Mouse (Mus musculus) midbrain, embryonic 14.5 days (tissue): ENCODE measurements around the gene Cldn22. TPM values are rescaled to one million over a fixed set of nuclear protein-coding genes. Genes with fewer than 3 reads are reported as not detected.

Experiments used
- ATAC-seq: fragments of 200-750 bp; cut with Nextera tagmentation; 2 replicates; pipeline ENCODE4 v1.8.0; 2017; ENCODE audit warnings: moderate number of reproducible peaks, moderate library complexity; ENCODE audit not compliant: low FRiP score, low TSS enrichment
- DNase-seq: peaks from one replicate; pipeline ENCODE4 v3.0.0-alpha.2; 2015
- H3K27ac ChIP-seq: fragments of 300-500 bp; sonication (generic); replicated peaks from 2 replicates; pipeline ENCODE4 v1.5.1; 2014; ENCODE audit warnings: mild to moderate bottlenecking, low read depth, low read length, moderate library complexity
- H3K27me3 ChIP-seq: fragments of 300-500 bp; sonication (generic); 2 replicates; pipeline ENCODE4 v1.6.1; 2014; ENCODE audit warnings: low read length, control low read depth, mixed read lengths; ENCODE audit not compliant: control insufficient read depth, insufficient read depth
- H3K36me3 ChIP-seq: fragments of 300-500 bp; sonication (generic); 2 replicates; pipeline ENCODE4 v1.6.1; 2014; ENCODE audit warnings: low read length, control low read depth; ENCODE audit not compliant: control insufficient read depth, insufficient read depth
- H3K4me1 ChIP-seq: fragments of 300-500 bp; sonication (generic); 2 replicates; pipeline ENCODE4 v1.6.1; 2014; ENCODE audit warnings: mild to moderate bottlenecking, antibody characterized with exemption, low read length, control low read depth; ENCODE audit not compliant: control insufficient read depth, insufficient read depth
- H3K4me2 ChIP-seq: fragments of 300-500 bp; sonication (generic); 2 replicates; pipeline ENCODE4 v1.6.1; 2014; ENCODE audit warnings: mild to moderate bottlenecking, low read length, moderate library complexity
- H3K4me3 ChIP-seq: fragments of 300-500 bp; sonication (generic); replicated peaks from 2 replicates; pipeline ENCODE4 v1.5.1; 2014; ENCODE audit warnings: low read depth, low read length
- H3K9ac ChIP-seq: fragments of 300-500 bp; sonication (generic); replicated peaks from 2 replicates; pipeline ENCODE4 v1.6.1; 2014; ENCODE audit warnings: mild to moderate bottlenecking, low read length, moderate library complexity
- H3K9me3 ChIP-seq: fragments of 300-500 bp; sonication (generic); 2 replicates; pipeline ENCODE4 v1.6.1; 2016; ENCODE audit warnings: low read length, control low read depth, mixed read lengths; ENCODE audit not compliant: control insufficient read depth
- WGBS: fragments of 180-500 bp; shearing (Covaris S2); extraction: QIAGEN DNeasy Blood & Tissue Kit; methylation state at CpG from one replicate; pipeline ENCODE4 v1.1.7; 2014; 5-methylcytosine and 5-hydroxymethylcytosine counted together
- polyA plus RNA-seq: library from polyadenylated mRNA; unstranded; fragments of >200 nt; fragmentation: Nextera tagmentation; extraction: Ambion mirVana; gene quantifications from 2 replicates; pipeline ENCODE4 v1.2.1, GENCODE M21; 2014

Gene Cldn22
- not detected in 2 replicates for polyA plus RNA-seq

- Histone ChIP-seq H3K4me2 (no peak within 1 kb of the TSS), H3K9ac (no peak within 1 kb of the TSS), H3K9me3 (no peaks in the 10 kb centered on the region), H3K27me3 (no peaks in the 10 kb centered on the region), H3K4me3 (no peak within 1 kb of the TSS), H3K27ac (no peak within 1 kb of the TSS), H3K4me1 (0 out of 2 replicates have a peak, but pooled peaks cover 3% of the 10 kb centered on the region), H3K36me3 (no peaks in the 10 kb centered on the region)
- ATAC-seq (no peak), DNase-seq (peak; percentile 16)
- WGBS = 32% methylated on average over 13 of the region's 13 CpGs
Observed at GRCm38 (mm10) chr8:47824182-47824581, at the start of gene Cldn22. Gene Cldn22, plus strand, starts transcription at chr8:47824482.

DNA sequence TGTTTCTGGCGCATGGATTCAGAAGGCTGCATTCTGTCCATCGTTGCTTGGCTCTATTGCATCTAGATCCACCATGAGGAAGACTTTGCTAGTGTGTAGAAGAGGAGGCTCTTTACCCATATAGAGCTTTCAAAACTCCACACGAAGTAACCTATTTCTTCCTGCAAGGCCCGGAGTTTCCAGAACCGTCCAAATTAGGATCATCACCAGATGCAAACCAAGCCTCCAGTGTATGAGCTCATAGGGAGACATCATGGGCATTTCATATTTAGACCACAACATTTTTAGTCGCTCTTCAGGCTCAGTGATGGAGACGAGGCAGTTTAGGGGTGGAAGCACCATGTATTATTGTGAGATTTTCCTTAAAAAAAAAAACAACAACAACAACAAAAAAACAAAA lies 46.9 kb upstream of the Cldn22 start:
- DNase-seq (no peak), ATAC-seq (no peak)
- Histone ChIP-seq H3K9ac (no peak overlapping the region), H3K36me3 (no peaks in the 10 kb centered on the region), H3K27me3 (no peaks in the 10 kb centered on the region), H3K27ac (no peak overlapping the region), H3K4me1 (no peaks in the 10 kb centered on the region), H3K9me3 (no peaks in the 10 kb centered on the region), H3K4me3 (no peak overlapping the region), H3K4me2 (no peak overlapping the region)
- 92% methylated on average over 7 of the region's 7 CpGs for WGBS

GRCm38 (mm10) chr8:47779589-47779988 lies 44.7 kb upstream of the Cldn22 start:
- WGBS = 69% methylated on average over 6 of the region's 6 CpGs
- no peak for ATAC-seq

DNA sequence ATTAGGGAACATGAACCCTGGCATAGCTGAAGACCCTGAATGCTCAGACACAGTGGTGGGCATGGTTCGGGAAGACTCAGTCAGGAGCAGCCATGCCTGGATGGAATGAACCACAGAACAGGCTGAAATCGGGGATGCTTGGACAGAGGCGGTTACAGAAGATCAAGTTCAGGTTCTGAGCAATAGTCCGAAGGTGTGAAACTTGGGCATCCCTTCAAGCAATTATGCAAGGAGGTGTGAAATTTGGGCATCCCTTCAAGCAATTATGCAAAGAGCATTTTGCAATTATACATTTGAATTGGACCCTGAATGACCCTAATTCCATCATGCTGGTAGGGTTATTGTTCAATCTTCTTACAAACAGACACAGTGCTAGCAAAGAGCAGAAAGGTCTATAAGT lies 42.4 kb upstream of the Cldn22 start:
- DNase-seq = no peak
- H3K4me2 ChIP-seq = no peak overlapping the region

More at GRCm38 (mm10) chr8:47779589-47779988, 44.7 kb upstream of the Cldn22 start:
- Histone ChIP-seq H3K27ac (no peak overlapping the region), H3K9ac (no peak overlapping the region), H3K4me2 (no peak overlapping the region), H3K4me3 (no peak overlapping the region), H3K4me1 (no peaks in the 10 kb centered on the region), H3K9me3 (no peaks in the 10 kb centered on the region), H3K27me3 (no peaks in the 10 kb centered on the region), H3K36me3 (no peaks in the 10 kb centered on the region)
- DNase-seq = no peak

DNA sequence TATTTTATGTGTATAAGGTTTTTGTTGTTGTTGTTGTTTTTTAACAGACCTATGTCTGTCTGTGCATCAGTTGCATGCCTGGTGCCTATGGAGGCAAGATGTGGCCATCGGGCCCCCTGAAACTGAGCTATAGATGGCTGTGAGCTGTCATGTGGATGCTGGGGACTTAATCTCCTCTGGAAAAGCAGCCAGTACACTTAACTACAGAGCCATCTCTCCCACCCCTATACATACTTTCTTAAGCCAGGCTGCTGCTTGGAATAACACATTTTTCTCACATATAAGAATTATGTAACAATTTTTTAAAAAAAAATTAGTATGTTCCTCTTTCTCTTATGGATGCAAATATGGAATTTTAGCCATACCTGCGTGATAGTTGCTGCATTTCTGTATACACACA lies 40.7 kb upstream of the Cldn22 start:
- DNase-seq (no peak), ATAC-seq (no peak)
- WGBS = 95% methylated on average over 2 of the region's 2 CpGs
- no peak overlapping the region for H3K4me3 ChIP-seq
- H3K4me1 ChIP-seq = peaks cover 4% of the 10 kb centered on the region; the same call in 1 of the 2 replicates
- no peaks in the 10 kb centered on the region for H3K27me3 ChIP-seq
- no peak overlapping the region for H3K9ac ChIP-seq
- H3K27ac ChIP-seq = no peak overlapping the region
- no peaks in the 10 kb centered on the region for H3K9me3 ChIP-seq
- H3K36me3 ChIP-seq = no peaks in the 10 kb centered on the region
- no peak overlapping the region for H3K4me2 ChIP-seq

More for the DNA sequence above, 42.4 kb upstream of the Cldn22 start:
- H3K4me1 ChIP-seq = no peaks in the 10 kb centered on the region
- no peaks in the 10 kb centered on the region for H3K36me3 ChIP-seq
- WGBS = 89% methylated on average over 4 of the region's 4 CpGs
- H3K4me3 ChIP-seq = no peak overlapping the region
- H3K27ac ChIP-seq = no peak overlapping the region
- H3K27me3 ChIP-seq = no peaks in the 10 kb centered on the region
- no peaks in the 10 kb centered on the region for H3K9me3 ChIP-seq
- no peak for ATAC-seq
- H3K9ac ChIP-seq = no peak overlapping the region

GRCm38 (mm10) chr8:47783944-47784343 lies 40.3 kb upstream of the Cldn22 start:
- H3K4me1 ChIP-seq = peaks cover 4% of the 10 kb centered on the region; the same call in 1 of the 2 replicates
- H3K4me3 ChIP-seq = no peak overlapping the region
- no peaks in the 10 kb centered on the region for H3K27me3 ChIP-seq
- no peak overlapping the region for H3K27ac ChIP-seq
- DNase-seq = no peak
- no peak overlapping the region for H3K9ac ChIP-seq
- H3K4me2 ChIP-seq = no peak overlapping the region
- ATAC-seq = no peak
- no peaks in the 10 kb centered on the region for H3K36me3 ChIP-seq
- H3K9me3 ChIP-seq = no peaks in the 10 kb centered on the region
- WGBS = 93% methylated on average over 6 of the region's 6 CpGs

DNA sequence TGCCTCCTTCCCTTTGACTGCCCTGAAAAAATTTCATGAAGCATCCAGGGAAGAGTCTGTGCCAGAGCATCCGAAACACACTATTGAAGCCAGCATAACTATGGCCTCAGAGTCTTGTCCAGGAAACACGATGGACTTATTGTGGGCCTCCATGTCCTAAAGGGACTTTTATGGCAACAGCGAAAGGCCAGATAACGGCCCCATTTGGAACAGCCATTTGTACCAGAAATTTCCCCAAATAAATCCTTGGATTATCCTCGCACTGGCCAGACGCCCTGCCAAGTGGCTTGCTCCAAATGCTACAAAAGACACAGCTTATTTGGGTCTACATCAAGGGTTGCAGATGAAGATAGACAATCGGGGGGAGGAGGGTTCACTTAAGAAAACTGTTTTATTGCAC lies 39.8 kb upstream of the Cldn22 start:
- H3K4me3 ChIP-seq = no peak overlapping the region
- 80% methylated on average over 7 of the region's 7 CpGs for WGBS
- H3K4me1 ChIP-seq = peaks cover 4% of the 10 kb centered on the region; the same call in 1 of the 2 replicates
- no peak overlapping the region for H3K4me2 ChIP-seq
- no peak for DNase-seq
- no peaks in the 10 kb centered on the region for H3K9me3 ChIP-seq
- H3K9ac ChIP-seq = no peak overlapping the region
- H3K27me3 ChIP-seq = no peaks in the 10 kb centered on the region
- H3K36me3 ChIP-seq = no peaks in the 10 kb centered on the region
- no peak for ATAC-seq
- H3K27ac ChIP-seq = no peak overlapping the region

DNA sequence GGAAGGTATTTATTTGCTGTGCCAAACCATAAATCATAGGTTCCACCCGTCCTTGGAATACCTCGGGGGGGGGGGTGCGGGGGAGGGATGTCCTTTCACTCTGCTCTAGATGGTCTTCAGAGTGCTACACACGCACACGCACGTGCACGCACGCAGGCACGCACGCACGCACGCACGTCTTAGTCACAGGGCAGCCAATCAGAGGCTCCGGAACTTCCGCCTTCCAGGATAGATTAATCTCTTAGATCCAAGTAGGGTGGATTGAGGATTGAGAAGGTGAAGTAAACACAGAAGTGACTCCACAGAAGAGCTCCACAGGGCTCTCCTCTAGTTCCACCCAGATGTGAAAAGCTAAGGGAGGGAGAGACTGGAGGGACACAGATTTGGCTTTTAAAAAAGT lies 38.0 kb upstream of the Cldn22 start:
- no peak overlapping the region for H3K4me3 ChIP-seq
- H3K4me1 ChIP-seq = peaks cover 4% of the 10 kb centered on the region; the same call in 1 of the 2 replicates
- 96% methylated on average over 15 of the region's 15 CpGs for WGBS
- no peaks in the 10 kb centered on the region for H3K36me3 ChIP-seq
- H3K9ac ChIP-seq = no peak overlapping the region
- ATAC-seq = no peak
- no peak for DNase-seq
- no peaks in the 10 kb centered on the region for H3K9me3 ChIP-seq
- no peak overlapping the region for H3K4me2 ChIP-seq
- no peaks in the 10 kb centered on the region for H3K27me3 ChIP-seq
- no peak overlapping the region for H3K27ac ChIP-seq

DNA sequence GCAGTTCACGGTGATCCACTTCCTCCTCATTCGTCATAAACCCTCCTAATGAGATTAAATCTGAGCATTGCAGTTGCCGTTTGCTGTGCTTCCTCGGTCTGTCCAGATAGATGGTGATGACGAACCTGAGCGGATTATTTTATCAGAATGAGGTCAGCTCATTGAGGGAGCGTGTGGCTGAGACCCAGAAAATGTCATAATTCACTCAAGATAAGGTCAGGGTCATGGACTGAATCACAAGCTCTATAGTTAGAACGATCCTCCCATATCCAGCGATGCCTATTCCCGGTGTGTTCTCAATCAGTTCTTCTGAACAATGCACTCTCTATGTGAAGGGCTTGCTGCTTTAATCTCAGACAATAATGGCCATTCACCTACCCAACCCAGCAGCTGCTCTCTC lies 36.6 kb upstream of the Cldn22 start:
- no peaks in the 10 kb centered on the region for H3K36me3 ChIP-seq
- peak overlapping the region; percentile 28; the same call in 1 of the 2 replicates for H3K4me2 ChIP-seq
- no peak overlapping the region for H3K4me3 ChIP-seq
- peaks cover 4% of the 10 kb centered on the region; the same call in 1 of the 2 replicates for H3K4me1 ChIP-seq
- DNase-seq (peak; percentile 32), ATAC-seq (no peak)
- H3K9me3 ChIP-seq = no peaks in the 10 kb centered on the region
- WGBS = 38% methylated on average over 10 of the region's 10 CpGs
- H3K27ac ChIP-seq = no peak overlapping the region
- no peaks in the 10 kb centered on the region for H3K27me3 ChIP-seq
- no peak overlapping the region for H3K9ac ChIP-seq
